Mouse (Mus musculus) small intestine, adult 2 months (tissue): ENCODE measurements around the gene Mpo. TPM values are rescaled to one million over a fixed set of nuclear protein-coding genes. Genes with fewer than 3 reads are reported as not detected.

Experiments used
- H3K27ac ChIP-seq: fragments of 200-500 bp; 2 replicates; pipeline ENCODE4 v1.5.1; 2012; ENCODE audit warnings: low read depth, low read length, control low read depth, inconsistent platforms; ENCODE audit not compliant: insufficient read depth
- H3K27me3 ChIP-seq: fragments of 200-500 bp; 2 replicates; pipeline ENCODE4 v1.6.1; 2012; ENCODE audit warnings: mild to moderate bottlenecking, moderate library complexity, low read length, inconsistent platforms; ENCODE audit not compliant: control insufficient read depth, insufficient read depth
- H3K36me3 ChIP-seq: fragments of 200-500 bp; 2 replicates; pipeline ENCODE4 v1.6.1; 2012; ENCODE audit warnings: mild to moderate bottlenecking, low read length, control low read depth, inconsistent platforms; ENCODE audit not compliant: control insufficient read depth, insufficient read depth
- H3K4me1 ChIP-seq: fragments of 200-500 bp; 2 replicates; pipeline ENCODE4 v1.6.1; 2012; ENCODE audit warnings: low read length, inconsistent platforms, mixed read lengths; ENCODE audit not compliant: control insufficient read depth, insufficient read depth, insufficient read length
- H3K4me3 ChIP-seq: fragments of 200-500 bp; 2 replicates; pipeline ENCODE4 v1.5.1; 2012; ENCODE audit warnings: low read depth, mild to moderate bottlenecking, control low read depth, inconsistent platforms, low read length, moderate library complexity
- CTCF ChIP-seq: fragments of 200-500 bp; IDR thresholded peaks from 2 replicates; pipeline ENCODE4 v1.5.1; 2012; ENCODE audit warnings: low read depth, mild to moderate bottlenecking, control low read depth, inconsistent platforms, low read length, moderate library complexity, mixed read lengths; ENCODE audit not compliant: insufficient replicate concordance, insufficient read length; ENCODE audit errors: extremely low read depth
- POLR2A ChIP-seq: fragments of 200-500 bp; IDR thresholded peaks from 2 replicates; pipeline ENCODE4 v1.6.1; 2012; ENCODE audit warnings: low read depth, mild to moderate bottlenecking, control low read depth, inconsistent platforms, low read length, moderate library complexity
- WGBS: fragments of 180-500 bp; shearing (Covaris S2); methylation state at CpG from one replicate; pipeline ENCODE4 v1.1.7; 2018; 5-methylcytosine and 5-hydroxymethylcytosine counted together
- polyA plus RNA-seq: library from polyadenylated mRNA; depleted of rRNA; stranded (reverse); fragments of >200 nt; gene quantifications from 2 replicates; pipeline ENCODE4 v1.2.3, GENCODE M21; 2012

Mpo gene
- polyA plus RNA-seq, 1 experiment = 0.08 TPM

GRCm38 (mm10) chr11:87752307-87752706 lies 41.1 kb upstream of the Mpo start:
- Histone ChIP-seq H3K4me1 (peaks cover 2% of the 10 kb centered on the region; the same call in 1 of the 2 replicates), H3K27ac (peak overlapping the region; percentile 90), H3K4me3 (no peak overlapping the region), H3K36me3 (0 out of 2 replicates have a peak, but pooled peaks cover 6% of the 10 kb centered on the region), H3K27me3 (no peaks in the 10 kb centered on the region)
- no peak for TF ChIP-seq POLR2A
- no peak for TF ChIP-seq CTCF
- 76% methylated on average over 1 of the region's 1 CpGs for WGBS

- no peaks in the 10 kb centered on the region; the same call in 1 of the 2 replicates for H3K4me1 ChIP-seq
- H3K27me3 ChIP-seq = no peaks in the 10 kb centered on the region
- peak overlapping the region; percentile 6; the same call in 1 of the 2 replicates for H3K4me3 ChIP-seq
- WGBS = 80% methylated on average over 8 of the region's 8 CpGs
- TF ChIP-seq CTCF (no peak), POLR2A (no peak)
- 0 out of 2 replicates have a peak, but pooled peaks cover 6% of the 10 kb centered on the region for H3K36me3 ChIP-seq
- peak overlapping the region; percentile 80 for H3K27ac ChIP-seq
Observed at GRCm38 (mm10) chr11:87753255-87753654, 40.1 kb upstream of the Mpo start.

GRCm38 (mm10) chr11:87753891-87754501 lies 39.4 kb upstream of the Mpo start:
- WGBS = 80% methylated on average over 5 of the region's 5 CpGs
- peak overlapping the region; percentile 80 for H3K27ac ChIP-seq

GRCm38 (mm10) chr11:87754603-87755002 lies 38.8 kb upstream of the Mpo start:
- H3K27ac ChIP-seq = peak overlapping the region; percentile 80
- H3K27me3 ChIP-seq = no peaks in the 10 kb centered on the region
- H3K4me1 ChIP-seq = no peaks in the 10 kb centered on the region; the same call in 1 of the 2 replicates
- TF ChIP-seq POLR2A (no peak), CTCF (no peak)
- H3K36me3 ChIP-seq = 0 out of 2 replicates have a peak, but pooled peaks cover 6% of the 10 kb centered on the region
- WGBS = 64% methylated on average over 5 of the region's 5 CpGs
- H3K4me3 ChIP-seq = peak overlapping the region; percentile 51

More at GRCm38 (mm10) chr11:87753891-87754501, 39.4 kb upstream of the Mpo start:
- Histone ChIP-seq H3K4me1 (no peaks in the 10 kb centered on the region; the same call in 1 of the 2 replicates), H3K27me3 (no peaks in the 10 kb centered on the region), H3K36me3 (0 out of 2 replicates have a peak, but pooled peaks cover 6% of the 10 kb centered on the region), H3K4me3 (peak overlapping the region; percentile 20; the same call in 1 of the 2 replicates)
- TF ChIP-seq POLR2A (no peak), CTCF (no peak)

- peak overlapping the region; percentile 88; the same call in 1 of the 2 replicates for H3K27ac ChIP-seq
- peaks cover 7% of the 10 kb centered on the region; the same call in 1 of the 2 replicates for H3K27me3 ChIP-seq
- no peaks in the 10 kb centered on the region for H3K4me1 ChIP-seq
- peak; percentile 79; the same call in 1 of the 2 replicates for TF ChIP-seq POLR2A
- no peak for TF ChIP-seq CTCF
- peak overlapping the region; percentile 78 for H3K4me3 ChIP-seq
- H3K36me3 ChIP-seq = 0 out of 2 replicates have a peak, but pooled peaks cover 6% of the 10 kb centered on the region
- 68% methylated on average over 17 of the region's 17 CpGs for WGBS
Observed at GRCm38 (mm10) chr11:87755360-87756017, 37.9 kb upstream of the Mpo start.

- Histone ChIP-seq H3K27ac (peak overlapping the region; percentile 88), H3K27me3 (peaks cover 14% of the 10 kb centered on the region; the same call in 1 of the 2 replicates), H3K4me3 (peak overlapping the region; percentile 78), H3K4me1 (no peaks in the 10 kb centered on the region), H3K36me3 (0 out of 2 replicates have a peak, but pooled peaks cover 6% of the 10 kb centered on the region)
- TF ChIP-seq POLR2A (no peak), CTCF (no peak)
- WGBS = 82% methylated on average over 15 of the region's 15 CpGs
Observed at GRCm38 (mm10) chr11:87756251-87756820, 37.0 kb upstream of the Mpo start.
